Mouse (Mus musculus): ENCODE measurements at regions not wholly inside any gene's neighbourhood (a gene's known extent, or its start where the extent isn't known, plus 50 kb on each side); places are given as distances from the start of the nearest gene placed in this dataset.

GRCm38 (mm10) chr13:115266164-115266563, 164.4 kb upstream of the Itga1 start:
- no peak for TF ChIP-seq GATA4 (IDR thresholded peaks at IDR 0.05; ENCODE audit: insufficient replicate concordance, low read length)

GRCm38 (mm10) chr13:115257345-115257744, 155.6 kb upstream of the Itga1 start:
- no peak for TF ChIP-seq GATA4 (IDR thresholded peaks at IDR 0.05; ENCODE audit: insufficient replicate concordance, low read length)

DNA sequence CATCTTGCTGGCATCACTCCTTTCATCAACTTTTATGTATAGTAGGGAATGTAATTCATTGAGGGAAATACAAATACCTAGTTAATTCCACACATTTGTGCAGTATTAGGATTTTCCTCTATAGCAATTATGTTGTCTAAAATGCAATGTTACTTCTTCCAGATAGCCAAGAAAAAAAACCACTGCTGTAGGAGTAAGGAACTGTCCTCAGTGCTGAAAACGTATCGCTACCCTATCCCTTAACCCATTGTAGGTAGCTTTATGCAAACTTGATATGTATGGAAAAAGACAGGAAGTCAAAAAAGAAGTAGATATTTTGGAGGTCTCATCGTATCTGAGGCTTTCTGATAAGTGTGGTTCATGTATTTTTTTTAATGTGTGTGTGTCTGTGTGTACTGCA, 150.8 kb upstream of the Itga1 start:
- TF ChIP-seq GATA4 (IDR thresholded peaks at IDR 0.05; ENCODE audit: insufficient replicate concordance, low read length), result no peak

DNA sequence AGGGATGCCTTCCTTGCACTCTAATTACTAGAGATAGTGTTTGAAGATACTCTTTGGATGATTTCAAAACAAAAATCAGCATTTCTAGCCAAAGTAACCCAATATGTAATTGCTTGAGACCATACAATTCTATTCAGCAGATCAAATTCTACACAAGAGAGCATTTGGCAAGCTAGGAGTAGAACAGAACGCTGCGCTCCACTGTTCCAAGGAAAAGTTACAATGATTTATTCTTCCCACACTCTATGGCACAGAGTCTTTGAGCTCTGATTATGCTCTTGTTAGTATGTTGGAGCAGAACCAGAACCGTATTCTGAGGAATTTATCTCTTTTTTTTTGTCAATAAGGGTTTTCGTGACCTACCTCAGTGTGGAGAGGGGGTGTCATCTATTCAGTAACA, 130.2 kb upstream of the Itga1 start:
- TF ChIP-seq GATA4 (IDR thresholded peaks at IDR 0.05; ENCODE audit: insufficient replicate concordance, low read length), result no peak

DNA sequence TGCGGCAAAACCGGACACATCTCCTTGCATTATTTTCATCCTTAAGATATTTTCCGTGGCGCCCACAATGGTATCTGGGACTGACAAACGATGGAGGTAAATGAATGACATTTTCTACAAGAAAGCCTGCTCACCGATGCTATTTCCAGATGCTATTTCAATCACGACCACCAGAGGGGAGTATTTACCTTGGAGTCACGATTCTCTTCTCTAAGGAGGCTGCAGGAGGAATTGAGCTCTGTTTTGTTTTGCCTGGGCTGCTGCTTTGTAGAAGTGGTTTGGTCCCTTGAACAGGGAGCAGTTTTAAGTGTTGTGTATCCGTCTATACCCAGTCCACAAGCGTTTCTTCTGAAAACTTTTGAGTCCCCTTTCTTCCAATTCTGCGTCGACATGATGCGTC, 128.7 kb upstream of the Itga1 start:
- no peak for TF ChIP-seq GATA4 (IDR thresholded peaks at IDR 0.05; ENCODE audit: insufficient replicate concordance, low read length)

- TF ChIP-seq GATA4 (IDR thresholded peaks at IDR 0.05; ENCODE audit: insufficient replicate concordance, low read length), result no peak
Observed at GRCm38 (mm10) chr13:115226824-115227223, 125.1 kb upstream of the Itga1 start.

DNA sequence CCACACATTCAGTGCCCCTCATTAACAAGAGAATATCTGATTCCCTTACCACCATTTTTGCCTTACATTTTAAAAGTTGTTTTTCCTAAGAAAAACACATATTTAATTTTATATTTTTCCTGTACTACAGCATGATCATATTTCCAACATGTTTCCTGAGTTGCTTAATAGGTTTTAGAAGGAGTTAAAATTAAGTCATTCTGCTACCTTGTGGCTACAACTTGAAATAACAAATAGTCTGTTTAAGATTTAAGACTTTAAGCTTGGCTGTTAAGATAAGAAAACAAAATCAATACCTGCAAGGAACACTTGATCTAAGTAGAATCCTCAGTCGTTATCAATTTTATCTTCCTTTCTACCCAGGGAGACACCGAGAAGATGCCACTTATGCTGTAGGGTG, 117.9 kb upstream of the Itga1 start:
- no peak for TF ChIP-seq GATA4 (IDR thresholded peaks at IDR 0.05; ENCODE audit: insufficient replicate concordance, low read length)

DNA sequence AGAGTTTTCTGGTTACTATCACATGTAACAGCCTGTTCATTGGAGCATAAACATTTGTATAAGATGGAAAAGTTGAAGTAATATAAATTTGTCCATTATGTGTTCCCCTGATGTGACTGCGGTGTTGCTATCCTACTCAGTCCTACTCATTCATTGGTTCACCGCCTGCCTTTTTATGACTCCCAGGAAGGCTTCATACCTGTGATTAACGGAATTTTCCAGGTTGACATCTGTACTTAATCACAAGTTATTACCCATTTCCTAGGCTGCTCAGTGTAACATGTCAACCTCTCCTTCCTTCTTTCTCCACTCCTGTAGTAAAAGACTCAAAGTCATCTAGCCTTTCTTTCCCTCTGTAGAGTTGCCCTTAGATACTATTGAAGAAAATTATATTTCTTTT, 109.5 kb upstream of the Itga1 start:
- TF ChIP-seq GATA4 (IDR thresholded peaks at IDR 0.05; ENCODE audit: insufficient replicate concordance, low read length), result no peak

DNA sequence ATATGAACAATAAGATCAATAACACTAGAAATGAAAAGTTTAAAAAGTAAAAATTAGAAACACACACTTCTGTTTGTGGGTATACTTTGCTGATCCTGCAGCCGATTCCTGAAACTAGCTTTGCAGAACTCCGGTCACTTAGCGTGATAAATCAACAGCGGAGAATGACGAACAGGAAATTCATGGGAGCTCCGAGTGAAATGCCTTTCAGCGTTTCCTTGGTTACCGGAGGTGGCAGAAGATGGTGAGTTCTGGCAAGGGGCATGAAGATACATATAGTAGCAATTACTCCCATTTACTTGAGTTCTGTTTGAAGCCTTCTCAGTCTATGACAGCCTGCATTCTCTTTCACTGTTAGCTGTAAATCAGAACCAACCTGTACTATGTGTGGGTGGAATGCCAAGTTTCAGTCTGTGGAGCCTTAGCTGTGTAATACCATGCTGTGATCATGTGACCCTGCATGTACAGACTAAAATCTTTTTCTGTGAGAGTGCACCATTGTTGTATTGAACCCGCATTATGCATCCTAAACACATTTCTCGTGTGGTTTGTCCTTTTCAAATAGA, 109.0 kb upstream of the Itga1 start:
- no peak for TF ChIP-seq GATA4 (IDR thresholded peaks at IDR 0.05; ENCODE audit: insufficient replicate concordance, low read length)

DNA sequence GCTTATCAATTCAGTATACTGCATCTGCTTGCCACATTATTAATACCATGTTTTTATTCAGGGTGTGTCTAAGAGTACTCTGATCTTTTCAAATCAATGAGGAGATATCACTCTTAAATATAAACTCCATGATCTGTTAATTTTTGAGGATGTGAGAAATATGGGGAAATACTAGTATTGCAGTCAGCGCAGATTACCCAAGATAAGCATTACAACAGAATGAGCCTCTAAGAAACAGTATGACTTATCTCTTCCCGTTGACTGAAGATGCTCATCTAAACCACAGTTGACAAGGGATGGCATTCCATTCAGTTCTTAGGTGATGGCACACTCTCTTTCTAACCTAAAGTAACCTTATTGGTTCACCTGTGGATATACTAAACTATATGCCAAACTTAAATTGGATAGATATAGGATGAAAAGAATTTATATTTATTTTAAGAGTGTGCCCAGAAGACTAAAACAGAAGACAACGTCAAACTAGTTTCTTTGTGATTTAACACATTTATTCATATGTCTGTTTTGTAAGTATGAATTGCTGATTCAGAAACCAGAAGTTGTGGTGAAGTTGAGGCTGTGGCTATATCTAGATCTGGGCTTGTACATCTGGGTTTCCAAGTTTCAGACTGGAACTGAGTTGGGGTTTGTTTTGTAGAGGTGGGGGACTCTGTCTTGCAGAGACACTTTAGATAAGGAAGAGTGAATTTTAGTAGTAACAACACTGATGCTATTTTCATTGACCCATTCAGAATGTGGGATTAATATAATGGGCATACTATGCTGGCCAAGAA, 107.8 kb upstream of the Itga1 start:
- TF ChIP-seq GATA4 (IDR thresholded peaks at IDR 0.05; ENCODE audit: insufficient replicate concordance, low read length), result no peak

DNA sequence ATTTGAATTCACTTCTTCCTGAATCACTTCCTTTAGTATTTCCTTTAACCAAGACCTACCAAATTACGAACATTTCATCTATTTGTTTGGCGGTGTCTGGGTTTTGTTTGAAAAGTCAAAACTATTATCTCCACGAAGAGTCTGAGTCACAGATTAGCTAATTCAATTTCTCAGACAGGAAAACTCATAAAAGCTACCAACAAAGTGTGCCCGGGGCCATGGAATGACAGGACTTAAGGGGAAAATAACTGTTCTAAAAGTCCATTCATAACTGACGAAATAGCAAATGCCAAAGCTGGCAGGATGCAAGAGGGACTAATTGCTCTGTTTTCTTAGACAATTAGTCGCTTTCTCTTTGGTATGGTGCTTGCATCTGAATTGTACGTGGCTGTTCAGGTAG, 105.0 kb upstream of the Itga1 start:
- no peak for TF ChIP-seq GATA4 (IDR thresholded peaks at IDR 0.05; ENCODE audit: insufficient replicate concordance, low read length)

GRCm38 (mm10) chr13:115199166-115199565, 97.4 kb upstream of the Itga1 start:
- TF ChIP-seq GATA4 (IDR thresholded peaks at IDR 0.05; ENCODE audit: insufficient replicate concordance, low read length), result no peak

- no peak for TF ChIP-seq GATA4 (IDR thresholded peaks at IDR 0.05; ENCODE audit: insufficient replicate concordance, low read length)
Observed at GRCm38 (mm10) chr13:115188066-115188465, 86.3 kb upstream of the Itga1 start.

GRCm38 (mm10) chr13:115187356-115187755, 85.6 kb upstream of the Itga1 start:
- no peak; the same call in 1 of the 2 replicates for TF ChIP-seq GATA4 (IDR thresholded peaks at IDR 0.05; ENCODE audit: insufficient replicate concordance, low read length)

GRCm38 (mm10) chr13:115182211-115182870, 80.6 kb upstream of the Itga1 start:
- TF ChIP-seq GATA4 (IDR thresholded peaks at IDR 0.05; ENCODE audit: insufficient replicate concordance, low read length), result no peak

GRCm38 (mm10) chr13:115178175-115178917, 76.6 kb upstream of the Itga1 start:
- TF ChIP-seq GATA4 (IDR thresholded peaks at IDR 0.05; ENCODE audit: insufficient replicate concordance, low read length), result no peak
